Mouse (Mus musculus): ENCODE results near the gene Rbp7.
"Not testable (repeated sequence)": the region's sequence is repeated elsewhere in the genome, so short reads cannot be mapped to it uniquely, and the experiment has no call there.

Gene Rbp7

DNA sequence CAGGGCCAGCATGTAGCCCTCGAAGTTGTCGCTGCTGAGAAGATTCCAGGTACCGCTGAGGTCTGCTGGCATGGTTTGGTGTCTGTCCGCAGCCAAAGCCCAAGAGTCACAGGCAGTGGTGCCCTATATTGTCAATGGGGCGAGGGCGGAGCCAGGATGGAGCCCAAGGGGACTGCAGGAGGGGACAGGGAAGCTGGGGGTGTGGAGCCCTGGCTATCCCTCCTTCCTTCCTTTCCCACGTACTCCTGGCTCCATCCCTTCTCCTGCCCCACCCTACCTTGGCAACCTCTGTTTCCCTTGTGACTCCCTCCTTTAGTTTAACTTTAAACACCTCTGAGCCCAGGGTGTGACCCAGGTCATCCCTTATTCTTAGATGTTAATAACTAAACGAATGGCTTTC is at the start of gene Rbp7:
Gene Rbp7 (minus strand): TSS at position 100 of the 400 bp plus-strand sequence.
- no peak for DNase-seq (ENCODE audit: low spot score in 2 of 2)

DNA sequence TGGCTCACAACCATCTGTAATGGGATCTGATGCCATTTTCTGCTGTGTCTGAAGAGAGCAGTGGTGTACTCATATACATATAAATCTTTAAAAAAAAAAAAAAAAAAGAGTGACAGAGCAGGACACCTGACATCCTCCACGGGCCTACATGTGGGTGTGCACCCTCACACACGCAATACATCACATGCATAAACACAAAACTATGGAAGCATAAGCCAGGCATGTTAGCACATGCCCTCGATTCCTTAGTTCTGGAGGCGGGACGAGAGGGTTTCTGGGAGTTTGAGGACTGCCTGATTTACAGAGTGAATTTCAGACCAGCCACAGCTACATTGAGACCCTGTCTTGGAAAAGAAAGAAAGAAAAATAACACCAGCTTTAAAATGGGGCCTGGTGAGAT is 49.6 kb upstream of the Rbp7 start:
- no peak for DNase-seq (ENCODE audit: low spot score in 2 of 2)

- no peak for DNase-seq (ENCODE audit: low spot score in 2 of 2)
These were observed 45.0 kb upstream of the Rbp7 start for GRCm38 (mm10) chr4:149499790-149500189.

DNA sequence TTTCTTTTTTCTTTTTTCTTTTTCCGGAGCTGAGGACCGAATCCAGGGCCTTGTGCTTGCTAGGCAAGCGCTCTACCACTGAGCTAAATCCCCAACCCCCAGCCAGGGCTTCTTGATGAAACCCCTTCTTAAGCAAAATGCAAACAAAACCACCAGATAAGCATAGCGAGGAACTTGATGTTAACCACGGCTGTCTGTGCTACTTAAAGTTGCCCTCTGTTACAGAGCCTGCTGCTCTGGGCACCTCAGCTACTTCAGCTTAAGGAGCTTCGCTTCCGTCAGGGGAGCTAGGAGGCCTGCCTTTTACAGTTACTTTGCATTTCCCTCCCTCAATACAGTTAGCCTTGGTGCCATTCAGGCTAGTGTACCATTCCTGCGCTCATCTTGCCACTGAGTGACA is 44.1 kb upstream of the Rbp7 start:
- no peak for DNase-seq (ENCODE audit: low spot score in 2 of 2)

- DNase-seq (ENCODE audit: low spot score in 2 of 2): no peak
These were observed 41.8 kb upstream of the Rbp7 start for GRCm38 (mm10) chr4:149496612-149497011.

- DNase-seq (ENCODE audit: low spot score in 2 of 2): no peak
These were observed 36.4 kb upstream of the Rbp7 start for GRCm38 (mm10) chr4:149491151-149491550.

- no peak for DNase-seq (ENCODE audit: low spot score in 2 of 2)
These were observed 34.9 kb upstream of the Rbp7 start for GRCm38 (mm10) chr4:149489415-149490240.

- no peak for DNase-seq (ENCODE audit: low spot score in 2 of 2)
These were observed 33.0 kb upstream of the Rbp7 start for GRCm38 (mm10) chr4:149487729-149488128.

- DNase-seq (ENCODE audit: low spot score in 2 of 2): no peak
These were observed 31.0 kb upstream of the Rbp7 start for GRCm38 (mm10) chr4:149485825-149486206.

DNA sequence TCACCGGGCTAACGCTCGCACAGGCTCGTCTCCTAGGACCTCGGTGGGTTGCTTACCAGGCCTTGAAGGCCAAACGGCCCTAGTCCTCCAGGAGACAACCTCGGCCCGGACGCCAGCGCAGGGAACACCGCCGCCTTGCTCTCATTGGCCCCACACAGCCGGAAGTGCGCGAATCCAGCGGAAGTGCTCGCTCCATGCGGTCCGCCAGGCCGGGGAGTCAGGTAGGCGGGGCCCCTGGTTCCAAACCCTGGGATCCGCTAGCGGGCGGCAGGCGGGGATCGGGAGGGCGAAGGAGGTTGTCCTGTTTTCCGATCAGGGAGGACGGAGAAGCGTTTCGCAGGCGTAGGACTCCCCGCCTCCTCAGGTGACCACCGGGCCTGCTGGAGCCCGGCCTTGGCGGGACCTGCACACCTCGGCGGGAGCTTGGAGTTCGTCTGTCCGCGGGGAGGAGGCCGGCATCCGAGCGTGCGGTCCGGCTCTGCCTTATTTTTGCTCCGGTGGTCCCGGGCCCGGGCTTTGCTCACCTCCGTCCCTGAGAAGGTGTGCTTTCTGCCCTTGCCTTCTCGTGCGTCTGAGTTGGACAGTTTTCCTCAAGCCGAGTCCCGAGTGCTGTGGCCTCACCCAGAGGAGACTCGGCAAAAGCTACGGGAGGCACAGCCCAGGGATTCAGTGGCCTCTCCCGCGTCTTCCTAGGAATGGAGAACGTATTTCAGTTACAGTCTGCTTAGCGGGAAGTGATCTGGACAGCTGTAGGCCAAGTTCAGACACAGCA is 30.5 kb upstream of the Rbp7 start, which contains the start of the genes Nmnat1 and Lzic:
Gene Nmnat1 (minus strand): TSS at position 150 of the 772 bp plus-strand sequence.
Gene Lzic (plus strand): TSS at position 177 of the 772 bp plus-strand sequence.
- DNase-seq (ENCODE audit: low spot score in 2 of 2): peak; percentile 91 to 95

DNA sequence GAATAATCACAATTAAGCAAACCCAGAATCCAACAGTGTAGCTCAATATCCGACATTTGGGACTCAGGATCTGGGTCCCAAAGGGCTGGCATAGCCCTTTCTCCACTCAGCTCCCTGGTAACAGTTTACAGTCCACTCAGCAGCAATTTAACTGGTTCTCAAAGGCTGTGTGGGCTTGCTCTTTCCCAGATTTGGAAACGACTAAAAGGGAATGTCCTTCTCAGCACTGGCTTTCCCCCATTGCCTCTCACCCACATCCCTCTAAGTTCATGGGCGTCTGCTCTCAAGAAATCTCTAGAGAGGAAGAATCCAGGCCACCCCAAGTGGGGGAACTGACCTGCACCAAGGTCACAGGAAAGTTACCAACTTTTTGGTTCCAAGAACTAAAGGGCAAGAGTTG is 29.8 kb upstream of the Rbp7 start:
- no peak for DNase-seq (ENCODE audit: low spot score in 2 of 2)

- no peak for DNase-seq (ENCODE audit: low spot score in 2 of 2)
These were observed 22.3 kb upstream of the Rbp7 start, which contains the start of gene Tmem274 for GRCm38 (mm10) chr4:149477078-149477477. Tmem274 (plus strand) TSS chr4:149477378.

GRCm38 (mm10) chr4:149475096-149475495 is 20.3 kb upstream of the Rbp7 start:
- DNase-seq (ENCODE audit: low spot score in 2 of 2): no peak

DNA sequence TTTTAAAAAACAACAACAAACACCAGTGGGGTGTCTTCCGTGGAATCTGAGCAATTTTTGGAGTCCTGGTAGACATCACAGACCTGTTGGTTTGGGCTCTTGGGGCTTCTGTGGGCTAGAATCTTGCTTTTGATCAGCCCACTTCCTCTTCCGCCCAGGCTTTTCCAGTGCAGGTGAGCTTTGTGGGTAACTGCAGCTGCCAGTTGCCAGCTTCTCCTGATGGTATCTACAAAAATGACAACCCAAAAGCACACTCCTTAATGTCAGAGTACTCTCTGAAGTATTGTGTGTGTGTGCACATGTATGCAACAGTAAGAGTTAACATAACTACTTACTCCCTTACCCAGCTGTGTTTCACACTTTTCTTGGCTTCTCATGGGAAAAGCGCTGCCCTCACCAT is 14.8 kb upstream of the Rbp7 start:
- no peak for DNase-seq (ENCODE audit: low spot score in 2 of 2)

- no peak for DNase-seq (ENCODE audit: low spot score in 2 of 2)
These were observed 8.7 kb upstream of the Rbp7 start for GRCm38 (mm10) chr4:149463435-149463950.

- no peak for DNase-seq (ENCODE audit: low spot score in 2 of 2)
These were observed 7.7 kb upstream of the Rbp7 start for GRCm38 (mm10) chr4:149462305-149462971.

DNA sequence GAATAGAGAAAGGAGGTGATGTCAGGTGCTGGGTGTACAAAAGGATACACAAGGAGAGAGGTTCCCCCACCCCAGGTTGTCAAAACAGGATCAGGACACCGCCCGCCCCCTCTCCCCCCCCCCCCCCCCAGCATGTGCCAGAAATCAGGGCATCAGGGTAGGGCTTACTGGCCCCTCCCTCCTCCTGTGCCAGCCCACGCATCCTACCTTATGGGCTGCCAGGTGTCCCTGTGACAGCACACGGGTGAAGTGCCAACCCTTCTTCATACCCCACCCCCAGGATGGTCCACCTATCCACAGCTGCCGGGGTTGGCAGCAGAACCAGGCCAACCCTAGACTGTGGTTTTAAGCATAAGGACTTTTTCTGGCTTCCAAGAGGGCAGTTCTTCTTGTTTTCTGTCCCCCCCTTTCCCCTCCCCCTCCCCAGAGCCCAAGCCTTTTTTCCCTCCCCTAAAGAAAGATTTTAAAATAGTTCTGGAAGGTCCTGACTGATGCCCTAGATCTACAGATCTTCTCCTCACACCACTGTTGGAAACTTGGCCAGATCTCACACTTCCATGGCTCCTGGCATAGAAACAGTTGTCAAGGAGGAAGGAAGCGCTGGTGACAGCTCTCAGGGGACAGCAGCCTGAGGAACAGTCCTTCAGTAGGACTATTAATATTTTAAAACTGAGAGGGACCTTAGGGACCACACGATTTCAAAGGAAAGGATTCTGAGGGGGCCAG is 7.0 kb upstream of the Rbp7 start:
- DNase-seq (ENCODE audit: low spot score in 2 of 2): no peak

GRCm38 (mm10) chr4:149460475-149460874 is 5.7 kb upstream of the Rbp7 start:
- not testable (repeated sequence) for DNase-seq (ENCODE audit: low spot score in 2 of 2)

DNA sequence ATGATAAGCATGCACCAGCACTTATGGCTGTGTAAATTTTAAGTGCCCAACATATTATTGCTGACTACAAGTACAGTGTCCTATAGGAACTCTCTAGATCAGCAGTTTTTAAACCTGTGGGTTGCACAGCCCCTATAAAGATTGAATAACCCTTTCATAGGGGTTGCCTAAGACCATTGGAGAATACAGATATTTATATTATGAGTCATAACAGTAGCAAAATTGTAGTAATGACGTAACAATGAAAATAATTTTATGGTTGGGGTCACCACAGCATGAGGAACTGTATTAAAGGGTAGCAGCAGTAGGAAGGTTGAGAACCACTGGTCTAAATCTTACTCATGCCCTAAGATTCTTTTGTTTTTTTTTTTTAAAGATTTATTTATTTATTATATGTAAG is 4.6 kb upstream of the Rbp7 start:
- DNase-seq (ENCODE audit: low spot score in 2 of 2): no peak

DNA sequence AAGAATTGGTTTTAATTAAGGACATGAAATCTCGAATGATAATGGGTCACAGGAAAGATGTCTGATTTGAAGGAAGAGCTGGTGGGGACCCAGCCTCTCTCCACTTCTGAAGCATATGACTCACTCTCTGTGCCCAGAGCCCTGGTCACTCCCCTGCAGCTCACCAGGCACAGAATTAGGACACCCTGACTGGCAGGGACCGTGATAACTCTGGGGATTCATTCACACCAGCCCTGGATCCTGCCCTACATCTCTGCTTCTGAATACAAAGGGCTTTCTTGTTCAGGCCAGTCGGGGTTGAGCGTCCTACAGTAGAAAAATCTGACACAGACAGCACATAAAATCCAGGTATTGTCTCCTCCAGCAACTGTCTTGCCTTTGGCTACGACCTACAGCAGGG is 3.7 kb upstream of the Rbp7 start:
- DNase-seq (ENCODE audit: low spot score in 2 of 2): no peak

GRCm38 (mm10) chr4:149457831-149458430 is 3.2 kb upstream of the Rbp7 start:
- DNase-seq (ENCODE audit: low spot score in 2 of 2): no peak
